Mouse (Mus musculus): ENCODE measurements around the gene St5. TPM values are rescaled to one million over a fixed set of nuclear protein-coding genes. Genes with fewer than 3 reads are reported as not detected.

Gene St5
- polyA plus RNA-seq, 1 experiment, result 1.0 TPM

GRCm38 (mm10) chr7:109534921-109535320 is 168.5 kb downstream of the St5 start:
- Histone ChIP-seq H3K27ac (ENCODE audit: insufficient read depth, low read depth, low read length) (no peak overlapping the region), H3K4me1 (ENCODE audit: control insufficient read depth, insufficient read depth, low read length) (no peaks in the 10 kb centered on the region), H3K4me3 (ENCODE audit: insufficient read depth, low read length) (no peak overlapping the region)
- TF ChIP-seq POLR2A (IDR thresholded peaks at IDR 0.05; ENCODE audit: borderline replicate concordance, low read depth, low read length) (no peak), CTCF (IDR thresholded peaks at IDR 0.05; ENCODE audit: low read depth, low read length) (no peak)

DNA sequence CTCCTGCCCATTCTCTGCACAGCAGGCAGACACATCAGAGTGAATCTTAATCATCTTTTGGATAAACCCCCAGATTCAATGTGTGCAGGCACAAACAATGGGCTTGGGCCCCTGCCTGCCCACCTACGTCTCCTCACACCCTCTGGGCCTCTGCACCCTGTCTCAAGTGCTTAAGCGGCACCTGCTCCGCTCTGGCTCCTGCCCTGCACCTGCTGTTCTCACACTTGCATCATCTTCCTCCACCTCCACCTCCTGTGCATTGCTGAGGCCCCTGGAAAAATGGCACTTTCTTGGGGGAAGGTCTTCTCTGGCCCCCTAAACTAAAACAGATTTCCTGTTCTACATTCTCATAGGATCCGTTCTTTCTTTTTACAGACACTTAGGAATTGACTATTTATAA is 169.5 kb downstream of the St5 start:
- H3K4me1 ChIP-seq (ENCODE audit: control insufficient read depth, insufficient read depth, low read length), result no peaks in the 10 kb centered on the region
- H3K27ac ChIP-seq (ENCODE audit: insufficient read depth, low read depth, low read length), result no peak overlapping the region
- H3K4me3 ChIP-seq (ENCODE audit: insufficient read depth, low read length), result no peak overlapping the region
- no peak for TF ChIP-seq POLR2A (IDR thresholded peaks at IDR 0.05; ENCODE audit: borderline replicate concordance, low read depth, low read length)
- TF ChIP-seq CTCF (IDR thresholded peaks at IDR 0.05; ENCODE audit: low read depth, low read length), result no peak

- TF ChIP-seq POLR2A (IDR thresholded peaks at IDR 0.05; ENCODE audit: borderline replicate concordance, low read depth, low read length) (no peak), CTCF (IDR thresholded peaks at IDR 0.05; ENCODE audit: low read depth, low read length) (no peak)
- no peaks in the 10 kb centered on the region for H3K4me1 ChIP-seq (ENCODE audit: control insufficient read depth, insufficient read depth, low read length)
- H3K27ac ChIP-seq (ENCODE audit: insufficient read depth, low read depth, low read length), result no peak overlapping the region
- no peak overlapping the region for H3K4me3 ChIP-seq (ENCODE audit: insufficient read depth, low read length)
Measured at GRCm38 (mm10) chr7:109533129-109533528, 170.3 kb downstream of the St5 start.

DNA sequence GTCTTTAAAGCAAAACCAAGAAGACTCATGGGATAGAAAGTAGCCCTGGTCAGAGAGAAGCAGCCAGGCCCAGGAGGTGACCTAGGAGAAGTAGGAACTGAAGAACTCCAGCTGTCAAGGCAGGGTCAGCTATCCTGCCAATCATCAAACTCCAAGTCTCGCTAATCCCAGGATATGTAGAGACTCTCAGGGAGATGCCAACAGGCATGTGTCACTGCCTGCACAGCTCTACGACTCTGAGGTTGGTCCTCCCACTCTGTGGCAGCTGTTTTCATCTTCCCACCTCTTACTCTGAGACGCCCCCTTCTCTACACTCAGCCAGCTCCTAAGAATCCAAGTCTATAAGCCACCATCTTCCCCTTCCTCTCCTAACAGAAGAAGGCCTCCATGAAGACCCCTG is 170.7 kb downstream of the St5 start:
- no peak overlapping the region for H3K4me3 ChIP-seq (ENCODE audit: insufficient read depth, low read length)
- TF ChIP-seq CTCF (IDR thresholded peaks at IDR 0.05; ENCODE audit: low read depth, low read length), result no peak
- TF ChIP-seq POLR2A (IDR thresholded peaks at IDR 0.05; ENCODE audit: borderline replicate concordance, low read depth, low read length), result no peak
- H3K27ac ChIP-seq (ENCODE audit: insufficient read depth, low read depth, low read length), result no peak overlapping the region
- no peaks in the 10 kb centered on the region for H3K4me1 ChIP-seq (ENCODE audit: control insufficient read depth, insufficient read depth, low read length)

DNA sequence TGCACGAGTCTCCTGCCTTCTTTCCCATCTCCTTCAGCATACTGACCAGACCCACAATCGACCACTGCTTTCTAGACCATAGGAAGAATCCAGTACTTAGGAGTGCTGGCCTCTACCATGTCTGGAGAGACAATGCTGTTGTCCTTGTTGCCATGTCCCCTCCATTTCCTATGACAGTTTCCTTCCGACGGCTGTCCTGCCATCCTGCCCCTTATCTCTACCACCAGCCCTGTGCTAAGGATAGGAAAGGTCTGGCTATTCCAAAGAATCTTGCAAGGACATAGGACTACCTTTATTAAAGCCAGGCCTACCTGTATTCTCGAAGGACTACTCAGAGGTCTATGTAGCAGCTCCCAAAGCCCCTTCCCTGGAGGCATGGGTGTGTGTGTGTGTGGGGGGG is 171.9 kb downstream of the St5 start:
- Histone ChIP-seq H3K27ac (ENCODE audit: insufficient read depth, low read depth, low read length) (no peak overlapping the region), H3K4me1 (ENCODE audit: control insufficient read depth, insufficient read depth, low read length) (no peaks in the 10 kb centered on the region), H3K4me3 (ENCODE audit: insufficient read depth, low read length) (no peak overlapping the region)
- TF ChIP-seq CTCF (IDR thresholded peaks at IDR 0.05; ENCODE audit: low read depth, low read length) (no peak), POLR2A (IDR thresholded peaks at IDR 0.05; ENCODE audit: borderline replicate concordance, low read depth, low read length) (no peak)

GRCm38 (mm10) chr7:109529741-109530140 is 173.7 kb downstream of the St5 start:
- H3K27ac ChIP-seq (ENCODE audit: insufficient read depth, low read depth, low read length), result no peak overlapping the region
- H3K4me3 ChIP-seq (ENCODE audit: insufficient read depth, low read length), result no peak overlapping the region
- TF ChIP-seq CTCF (IDR thresholded peaks at IDR 0.05; ENCODE audit: low read depth, low read length), result no peak
- no peak for TF ChIP-seq POLR2A (IDR thresholded peaks at IDR 0.05; ENCODE audit: borderline replicate concordance, low read depth, low read length)
- H3K4me1 ChIP-seq (ENCODE audit: control insufficient read depth, insufficient read depth, low read length), result 0 out of 2 replicates have a peak, but pooled peaks cover 3% of the 10 kb centered on the region

DNA sequence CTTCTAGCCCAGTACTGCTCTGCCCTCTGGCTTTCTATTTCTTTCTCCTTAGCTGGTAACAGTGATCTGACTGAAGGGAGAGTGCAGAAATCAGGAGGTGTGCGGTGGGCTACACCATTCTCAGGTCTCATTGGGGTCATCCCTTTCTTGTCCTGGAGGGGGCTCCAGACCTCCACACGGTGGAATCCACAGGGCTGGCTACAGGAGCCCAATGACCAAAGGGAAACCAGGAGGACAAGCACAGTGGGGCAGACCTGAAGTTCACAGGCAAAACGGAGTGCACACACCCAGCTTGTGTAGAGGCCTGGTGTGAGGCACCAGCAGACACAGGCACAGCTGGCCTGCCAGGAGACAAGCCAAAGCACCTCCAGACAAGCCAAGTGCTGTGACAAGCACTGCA is 175.0 kb downstream of the St5 start:
- TF ChIP-seq CTCF (IDR thresholded peaks at IDR 0.05; ENCODE audit: low read depth, low read length) (peak; percentile 62), POLR2A (IDR thresholded peaks at IDR 0.05; ENCODE audit: borderline replicate concordance, low read depth, low read length) (no peak)
- Histone ChIP-seq H3K27ac (ENCODE audit: insufficient read depth, low read depth, low read length) (no peak overlapping the region), H3K4me1 (ENCODE audit: control insufficient read depth, insufficient read depth, low read length) (peaks cover 12% of the 10 kb centered on the region), H3K4me3 (ENCODE audit: insufficient read depth, low read length) (no peak overlapping the region)

GRCm38 (mm10) chr7:109527536-109527935 is 175.9 kb downstream of the St5 start:
- H3K27ac ChIP-seq (ENCODE audit: insufficient read depth, low read depth, low read length), result no peak overlapping the region
- no peak overlapping the region for H3K4me3 ChIP-seq (ENCODE audit: insufficient read depth, low read length)
- H3K4me1 ChIP-seq (ENCODE audit: control insufficient read depth, insufficient read depth, low read length), result peaks cover 19% of the 10 kb centered on the region
- TF ChIP-seq POLR2A (IDR thresholded peaks at IDR 0.05; ENCODE audit: borderline replicate concordance, low read depth, low read length), result no peak
- no peak for TF ChIP-seq CTCF (IDR thresholded peaks at IDR 0.05; ENCODE audit: low read depth, low read length)

DNA sequence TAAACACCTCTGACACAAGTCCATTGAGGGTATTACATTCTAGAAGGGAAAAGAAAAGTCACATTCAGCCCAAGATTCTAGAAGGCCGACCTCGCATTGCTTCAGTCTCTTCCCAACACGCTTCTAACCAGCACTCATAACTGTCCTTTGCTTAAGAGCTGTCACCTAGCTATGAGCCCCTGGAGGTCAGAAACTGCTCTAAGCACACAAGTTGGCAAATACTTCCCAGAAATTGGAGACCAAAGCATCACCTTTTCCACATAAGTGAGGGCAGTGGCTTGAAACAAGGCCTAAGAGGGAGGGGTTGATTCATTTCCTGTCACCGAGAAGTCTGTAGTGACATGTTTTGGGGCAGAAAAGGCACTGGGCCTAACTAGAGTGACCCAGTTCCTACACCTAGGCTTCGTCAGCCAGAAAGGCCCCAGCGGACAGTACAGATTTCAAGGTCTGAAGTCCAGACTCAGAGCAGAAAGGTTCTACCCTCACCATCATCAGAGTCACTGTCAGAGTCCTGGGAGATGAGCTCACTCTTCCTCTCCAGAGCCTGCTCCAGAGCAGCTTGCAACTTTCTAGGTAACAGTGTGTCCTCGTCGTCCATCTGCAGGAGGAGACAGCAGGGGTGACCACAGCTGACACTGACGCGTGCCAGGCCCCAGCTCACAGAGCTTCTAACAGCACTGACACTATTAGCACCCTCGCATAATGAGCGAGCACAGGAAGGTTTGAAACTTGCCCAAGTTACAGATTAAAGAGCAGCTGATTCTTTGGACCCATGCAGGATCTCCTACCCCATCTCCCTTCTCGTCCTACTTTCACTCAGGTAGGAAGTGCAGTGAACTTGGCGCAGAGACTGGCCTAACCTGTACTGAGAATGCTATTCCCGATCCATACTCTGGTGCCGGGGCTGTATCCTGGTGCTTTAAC is 177.4 kb downstream of the St5 start:
- Histone ChIP-seq H3K27ac (ENCODE audit: insufficient read depth, low read depth, low read length) (no peak overlapping the region), H3K4me1 (ENCODE audit: control insufficient read depth, insufficient read depth, low read length) (peaks cover 27% of the 10 kb centered on the region), H3K4me3 (ENCODE audit: insufficient read depth, low read length) (no peak overlapping the region)
- TF ChIP-seq POLR2A (IDR thresholded peaks at IDR 0.05; ENCODE audit: borderline replicate concordance, low read depth, low read length) (no peak), CTCF (IDR thresholded peaks at IDR 0.05; ENCODE audit: low read depth, low read length) (no peak)

GRCm38 (mm10) chr7:109524763-109525162 is 178.6 kb downstream of the St5 start:
- H3K4me1 ChIP-seq (ENCODE audit: control insufficient read depth, insufficient read depth, low read length), result peaks cover 27% of the 10 kb centered on the region
- H3K4me3 ChIP-seq (ENCODE audit: insufficient read depth, low read length), result no peak overlapping the region
- no peak for TF ChIP-seq CTCF (IDR thresholded peaks at IDR 0.05; ENCODE audit: low read depth, low read length)
- no peak for TF ChIP-seq POLR2A (IDR thresholded peaks at IDR 0.05; ENCODE audit: borderline replicate concordance, low read depth, low read length)
- H3K27ac ChIP-seq (ENCODE audit: insufficient read depth, low read depth, low read length), result peak overlapping the region; percentile 24

Data from bone marrow macrophage, adult 2 months (primary cell).